In genomic region chr5:33481318-33481685, GRCm38 (mm10) we compare ENCODE assay signal across 18 mouse cellular contexts. TPM values are rescaled to one million over a fixed set of nuclear protein-coding genes. Genes with fewer than 3 reads are reported as not detected.
DNase-seq lines count a peak whose midpoint lies in the region; ATAC-seq and TF ChIP-seq lines count a peak whose summit lies in the region.
"Had no signal": no experiment of that assay in that cellular context is flagged by ENCODE, and none has a peak within 500 bp of the region (broad histone marks: within the 10 kb centered on the region; RNA-seq: fewer than 3 reads in every experiment).

No protein-coding gene starts in this region.

- no peak for DNase-seq in midbrain, embryonic 11.5 days (ENCODE audit: low spot score, missing footprints)
- DNase-seq in lung, postnatal 0 days (ENCODE audit: low spot score): no peak
- no peak for DNase-seq in retina, postnatal 1 day
- DNase-seq: adrenal gland, postnatal 36 days; cerebellum, adult 9-11 months; gastrocnemius, postnatal 36 days; heart, postnatal 10 days; kidney, adult 18-20 months; lung, adult 2 months; right cerebral cortex, postnatal 25 days; thymus, postnatal 25 days had no signal

- no peaks in the 10 kb centered on the region for H3K4me1 ChIP-seq in midbrain, embryonic 11.5 days (ENCODE audit: control insufficient read depth, insufficient read depth, low read length)
- 0 out of 2 replicates have a peak, but pooled peaks cover 6% of the 10 kb centered on the region for H3K4me1 ChIP-seq in midbrain, embryonic 15.5 days
- H3K4me1 ChIP-seq in hindbrain, embryonic 15.5 days (replicated peaks): peaks cover 12% of the 10 kb centered on the region
- 0 out of 2 replicates have a peak, but pooled peaks cover 2% of the 10 kb centered on the region for H3K4me1 ChIP-seq in intestine, postnatal 0 days (replicated peaks; ENCODE audit: control insufficient read depth, insufficient read depth, low read length)
- peaks cover 14% of the 10 kb centered on the region for H3K4me1 ChIP-seq in neural tube, embryonic 15.5 days
- no peaks in the 10 kb centered on the region for H3K4me1 ChIP-seq in lung, postnatal 0 days (ENCODE audit: insufficient read depth, low read depth, low read length)

- H3K4me2 ChIP-seq in midbrain, embryonic 11.5 days: no peak overlapping the region
- H3K4me2 ChIP-seq in midbrain, embryonic 15.5 days: no peak overlapping the region
- no peak overlapping the region for H3K4me2 ChIP-seq in hindbrain, embryonic 15.5 days
- peak overlapping the region; percentile 38 for H3K4me2 ChIP-seq in intestine, postnatal 0 days (replicated peaks; ENCODE audit: low read depth)
- peak overlapping the region; percentile 29 for H3K4me2 ChIP-seq in neural tube, embryonic 15.5 days
- no peak overlapping the region for H3K4me2 ChIP-seq in lung, postnatal 0 days (replicated peaks; ENCODE audit: low read depth, low read length)
- H3K4me2 ChIP-seq: liver, embryonic 11.5 days had no signal

- H3K36me3 ChIP-seq in midbrain, embryonic 11.5 days (ENCODE audit: control insufficient read depth, insufficient read depth, low read length): no peaks in the 10 kb centered on the region
- no peaks in the 10 kb centered on the region for H3K36me3 ChIP-seq in midbrain, embryonic 15.5 days (replicated peaks)
- no peaks in the 10 kb centered on the region for H3K36me3 ChIP-seq in hindbrain, embryonic 15.5 days
- H3K36me3 ChIP-seq in intestine, postnatal 0 days (ENCODE audit: control insufficient read depth, insufficient read depth): no peaks in the 10 kb centered on the region
- H3K36me3 ChIP-seq in neural tube, embryonic 15.5 days: no peaks in the 10 kb centered on the region
- H3K36me3 ChIP-seq in lung, postnatal 0 days (ENCODE audit: insufficient read depth, low read length): no peaks in the 10 kb centered on the region

- WGBS in midbrain, embryonic 11.5 days: 60% methylated on average over 7 of the region's 7 CpGs
- WGBS in midbrain, embryonic 15.5 days: 56% methylated on average over 7 of the region's 7 CpGs
- 56% methylated on average over 7 of the region's 7 CpGs for WGBS in hindbrain, embryonic 15.5 days
- 15% methylated on average over 7 of the region's 7 CpGs for WGBS in intestine, postnatal 0 days
- 29% methylated on average over 7 of the region's 7 CpGs for WGBS in neural tube, embryonic 15.5 days
- WGBS in lung, postnatal 0 days: 43% methylated on average over 7 of the region's 7 CpGs

- ATAC-seq in midbrain, embryonic 11.5 days (ENCODE audit: low FRiP score): 0 out of 2 replicates have a peak, but pooled peaks have one; percentile 24
- ATAC-seq in midbrain, embryonic 15.5 days (replicated peaks): no peak
- peak; percentile 14; the same call in 1 of the 2 replicates for ATAC-seq in hindbrain, embryonic 15.5 days (ENCODE audit: low FRiP score, low read depth)
- no peak for ATAC-seq in intestine, postnatal 0 days
- ATAC-seq in neural tube, embryonic 15.5 days (ENCODE audit: low FRiP score): peak; percentile 43
- no peak for ATAC-seq in lung, postnatal 0 days

- no peak overlapping the region for H3K27ac ChIP-seq in midbrain, embryonic 11.5 days (ENCODE audit: low read depth, low read length)
- H3K27ac ChIP-seq in midbrain, embryonic 15.5 days: no peak overlapping the region
- H3K27ac ChIP-seq in hindbrain, embryonic 15.5 days (replicated peaks): no peak overlapping the region; the same call in 1 of the 2 replicates
- H3K27ac ChIP-seq in intestine, postnatal 0 days (ENCODE audit: low read depth, low read length): no peak overlapping the region
- no peak overlapping the region for H3K27ac ChIP-seq in neural tube, embryonic 15.5 days (replicated peaks)
- no peak overlapping the region for H3K27ac ChIP-seq in lung, postnatal 0 days (ENCODE audit: low read length)

- no peaks in the 10 kb centered on the region for H3K27me3 ChIP-seq in midbrain, embryonic 11.5 days (ENCODE audit: control insufficient read depth, insufficient read depth, low read length)
- H3K27me3 ChIP-seq in midbrain, embryonic 15.5 days (replicated peaks): no peaks in the 10 kb centered on the region
- H3K27me3 ChIP-seq in hindbrain, embryonic 15.5 days: no peaks in the 10 kb centered on the region
- no peaks in the 10 kb centered on the region for H3K27me3 ChIP-seq in intestine, postnatal 0 days (replicated peaks; ENCODE audit: control insufficient read depth, insufficient read depth, low read length)
- H3K27me3 ChIP-seq in neural tube, embryonic 15.5 days (replicated peaks): peaks cover 20% of the 10 kb centered on the region
- H3K27me3 ChIP-seq in lung, postnatal 0 days (replicated peaks; ENCODE audit: insufficient read depth, low read length): no peaks in the 10 kb centered on the region

- no peak for TF ChIP-seq CTCF in intestine, postnatal 0 days (IDR thresholded peaks at IDR 0.05; ENCODE audit: low read depth)
- no peak for TF ChIP-seq CTCF in lung, postnatal 0 days (IDR thresholded peaks at IDR 0.05)

- H3K9ac ChIP-seq in midbrain, embryonic 11.5 days (ENCODE audit: low read length): no peak overlapping the region
- H3K9ac ChIP-seq in midbrain, embryonic 15.5 days: no peak overlapping the region
- H3K9ac ChIP-seq in hindbrain, embryonic 15.5 days: no peak overlapping the region
- H3K9ac ChIP-seq in intestine, postnatal 0 days (ENCODE audit: low read depth, low read length): no peak overlapping the region
- H3K9ac ChIP-seq in neural tube, embryonic 15.5 days (replicated peaks): no peak overlapping the region
- H3K9ac ChIP-seq in lung, postnatal 0 days (replicated peaks; ENCODE audit: low read depth): no peak overlapping the region

- TF ChIP-seq EP300 in lung, postnatal 0 days (IDR thresholded peaks at IDR 0.05): no peak

- H3K9me3 ChIP-seq in midbrain, embryonic 11.5 days (ENCODE audit: control insufficient read depth, low read length): no peaks in the 10 kb centered on the region
- no peaks in the 10 kb centered on the region for H3K9me3 ChIP-seq in midbrain, embryonic 15.5 days
- H3K9me3 ChIP-seq in hindbrain, embryonic 15.5 days: no peaks in the 10 kb centered on the region
- no peaks in the 10 kb centered on the region for H3K9me3 ChIP-seq in intestine, postnatal 0 days (ENCODE audit: control insufficient read depth)
- no peaks in the 10 kb centered on the region for H3K9me3 ChIP-seq in neural tube, embryonic 15.5 days (replicated peaks)
- no peaks in the 10 kb centered on the region for H3K9me3 ChIP-seq in lung, postnatal 0 days (ENCODE audit: low read length)

- no peak overlapping the region for H3K4me3 ChIP-seq in midbrain, embryonic 11.5 days (ENCODE audit: low read depth, low read length)
- no peak overlapping the region for H3K4me3 ChIP-seq in midbrain, embryonic 15.5 days
- no peak overlapping the region for H3K4me3 ChIP-seq in hindbrain, embryonic 15.5 days
- H3K4me3 ChIP-seq in intestine, postnatal 0 days (ENCODE audit: low read depth, low read length): no peak overlapping the region
- H3K4me3 ChIP-seq in neural tube, embryonic 15.5 days (replicated peaks): no peak overlapping the region
- H3K4me3 ChIP-seq in lung, postnatal 0 days (ENCODE audit: low read depth, low read length): no peak overlapping the region

RNA-seq across cellular contexts. Expression of gene Nkx1-1, which starts 47.5 kb away (rescaled TPM):
- 0.40 and 0.48 TPM in 2 replicates for polyA plus RNA-seq in midbrain, embryonic 11.5 days (2014; fragmentation: Nextera tagmentation; extraction: Ambion mirVana)
- polyA plus RNA-seq in midbrain, embryonic 15.5 days (2015; fragmentation: Nextera tagmentation; extraction: Ambion mirVana): 0.33 TPM in 1 of 2 replicates, not detected in the other
- 0.25 and 0.52 TPM in 2 replicates for polyA plus RNA-seq in hindbrain, embryonic 15.5 days (2015; fragmentation: Nextera tagmentation; extraction: Ambion mirVana)
- not detected in 2 replicates for polyA plus RNA-seq in intestine, postnatal 0 days (2015; fragmentation: Nextera tagmentation; extraction: Ambion mirVana)
- 0.40 and 0.79 TPM in 2 replicates for polyA plus RNA-seq in neural tube, embryonic 15.5 days (2015; fragmentation: Nextera tagmentation; extraction: Ambion mirVana)
- polyA plus RNA-seq in lung, postnatal 0 days (2015; fragmentation: Nextera tagmentation; extraction: Ambion mirVana): not detected in 2 replicates
- polyA plus RNA-seq: forebrain, embryonic 11.5 days; large intestine, adult 2 months; liver, embryonic 11.5 days; lung, adult 2 months had no signal

Comparison
In these comparisons a context has a peak if more than half of its experiments do, and no peak if none do; other contexts are left out.
1. ATAC-seq: peak in midbrain, embryonic 11.5 days (single experiment), hindbrain, embryonic 15.5 days (single experiment) and neural tube, embryonic 15.5 days (single experiment); none in midbrain, embryonic 15.5 days (single experiment), intestine, postnatal 0 days (single experiment) and lung, postnatal 0 days (single experiment).
2. H3K4me2 ChIP-seq: peak in intestine, postnatal 0 days (single experiment) and neural tube, embryonic 15.5 days (single experiment); none in midbrain, embryonic 11.5 days (single experiment), midbrain, embryonic 15.5 days (single experiment), hindbrain, embryonic 15.5 days (single experiment) and lung, postnatal 0 days (single experiment).